Mouse (Mus musculus) inflammation-experienced regulatory T-cells, adult 16 weeks (primary cell): ENCODE results near the gene Trim3. TPM values are rescaled to one million over a fixed set of nuclear protein-coding genes. Genes with fewer than 3 reads are reported as not detected.

ENCODE experiments used
- polyA plus RNA-seq: library from polyadenylated mRNA; unstranded; fragments of 100-300 nt; shearing (Covaris generic); gene quantifications from one replicate; pipeline ENCODE4 v1.2.1, GENCODE M21; 2017

Trim3 gene
- 2.1 TPM for polyA plus RNA-seq

DNA sequence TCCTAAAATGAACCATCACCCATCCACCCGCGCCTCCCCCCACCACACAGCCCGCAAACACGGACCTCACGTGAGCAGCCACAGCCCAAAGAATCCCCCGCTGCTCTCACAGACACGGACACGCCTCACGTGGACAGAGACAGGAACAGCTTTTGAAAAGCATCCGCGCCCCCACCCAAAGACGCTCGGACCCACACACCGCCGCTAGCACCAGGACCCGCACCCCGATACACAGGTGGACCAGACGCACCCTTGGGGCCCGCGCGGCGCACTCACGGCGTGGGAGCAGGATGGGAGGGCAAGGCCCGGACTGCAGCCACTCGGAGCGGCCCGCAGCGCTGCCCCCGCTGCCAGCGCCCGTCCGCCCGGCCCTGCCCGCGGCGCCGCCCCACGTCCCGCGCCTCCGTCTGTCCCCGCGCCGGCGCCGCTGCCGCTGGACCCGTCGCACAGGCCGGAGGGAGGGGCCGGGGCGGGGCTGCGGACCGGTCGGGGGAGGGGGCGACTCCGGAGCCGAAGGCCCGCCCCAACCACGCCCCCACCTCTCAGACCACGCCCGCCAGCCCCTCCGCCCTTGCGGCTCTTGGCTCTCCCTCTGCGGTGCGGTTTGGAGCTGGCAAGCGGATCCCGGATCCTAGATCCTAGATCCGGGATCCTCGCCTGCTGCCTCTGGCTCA is at the start of gene Trim3:
Gene Trim3, minus strand, starts transcription at position 445 of the 674 bp plus-strand sequence.

DNA sequence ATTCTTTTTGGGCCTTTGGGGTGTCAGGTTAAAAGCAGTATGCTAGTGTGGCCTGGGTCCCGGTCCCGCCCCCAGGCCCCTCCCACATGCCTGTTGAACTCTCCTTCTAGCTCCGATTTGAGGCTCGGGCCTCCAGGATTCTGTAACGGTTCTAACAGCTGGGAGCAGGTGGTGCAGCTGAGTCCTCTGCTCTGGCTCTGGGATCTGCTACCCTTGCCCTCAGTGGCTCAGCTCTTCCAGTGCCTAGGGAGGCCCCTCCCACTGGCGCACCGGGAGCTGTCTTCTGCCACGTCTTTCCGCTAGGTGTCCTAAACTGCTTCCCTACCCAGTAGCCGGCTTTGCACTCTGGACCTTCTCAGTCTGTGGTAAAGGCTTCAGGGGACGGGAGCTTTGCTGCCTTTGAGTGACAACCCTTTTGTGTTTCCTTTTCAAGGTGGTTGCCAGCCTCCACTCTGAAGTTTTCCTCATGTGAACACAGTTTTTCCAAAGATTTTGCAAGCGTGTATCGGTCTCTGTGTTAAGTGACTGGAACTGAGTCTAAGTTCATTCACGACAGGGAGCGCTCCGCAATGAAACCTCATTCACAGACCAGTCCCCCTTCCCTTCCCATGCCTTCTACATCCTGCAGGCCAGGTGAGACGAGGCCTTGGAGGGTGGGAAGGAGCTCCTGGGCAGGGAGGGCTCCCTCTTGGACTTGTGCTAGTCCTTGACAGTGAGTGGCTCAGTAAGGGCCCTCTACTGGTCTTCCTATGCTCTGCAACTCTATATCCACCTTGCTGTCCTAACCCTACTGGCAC is 17.5 kb upstream of the Trim3 start, which contains the start of gene Dnhd1:
Gene Dnhd1, plus strand, starts transcription at position 189 of the 797 bp plus-strand sequence.

DNA sequence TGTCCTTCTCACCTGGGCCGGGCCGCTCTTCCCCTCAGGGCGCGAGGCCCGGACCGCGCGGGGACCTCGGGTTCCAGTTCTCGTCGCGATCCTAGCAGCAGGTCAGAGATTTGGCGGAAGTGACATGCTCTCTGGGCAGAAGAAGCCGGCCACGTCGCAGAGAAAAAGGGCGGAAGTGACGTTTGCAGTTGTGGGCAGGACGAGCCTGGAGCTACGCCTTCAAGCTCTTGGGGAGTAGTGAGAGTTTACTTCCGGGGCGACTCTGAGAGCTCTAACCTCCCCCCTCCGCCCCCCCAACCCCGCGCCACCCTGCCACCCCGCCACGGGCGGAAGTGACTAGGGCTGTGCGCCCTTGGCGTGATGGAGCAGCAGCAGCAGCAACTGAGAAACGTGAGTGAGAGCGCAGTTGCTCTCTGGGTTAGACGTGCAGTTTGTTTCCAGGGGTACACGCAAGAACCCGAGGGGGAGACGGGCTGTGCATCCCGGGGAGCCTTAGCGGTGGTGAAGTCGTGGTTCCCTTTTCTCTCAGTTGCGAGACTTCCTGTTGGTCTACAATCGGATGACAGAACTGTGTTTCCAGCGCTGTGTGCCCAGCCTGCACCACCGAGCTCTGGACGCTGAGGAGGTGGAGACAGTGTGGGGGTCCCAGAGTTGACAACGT is 7.0 kb upstream of the Trim3 start, which contains the start of the genes Arfip2 and Gm45799:
Gene Arfip2, minus strand, starts transcription at position 184 of the 661 bp plus-strand sequence.
Gene Gm45799, plus strand, starts transcription at position 320 of the 661 bp plus-strand sequence.

DNA sequence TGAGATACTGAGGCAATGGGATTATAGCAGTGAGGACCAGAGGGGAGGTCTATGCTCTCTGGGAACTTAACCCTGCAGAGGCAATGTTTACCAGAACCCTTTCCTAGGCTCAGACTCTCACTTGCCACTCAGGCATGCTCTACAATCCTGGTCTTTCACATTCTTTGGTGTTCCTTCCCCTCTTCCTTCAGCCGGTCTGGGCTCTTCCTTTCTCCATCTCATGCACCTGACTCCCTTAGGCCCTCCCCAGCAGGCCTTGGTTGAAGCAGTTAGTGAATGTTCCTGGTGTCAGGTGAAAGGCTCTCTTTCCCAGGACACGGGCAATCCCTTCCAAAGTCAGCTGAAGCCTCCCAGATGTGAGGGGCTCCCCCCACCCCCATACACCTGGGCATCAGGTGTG is 6.4 kb upstream of the Trim3 start, which contains the start of gene Timm10b:
Gene Timm10b, plus strand, starts transcription at position 301 of the 400 bp plus-strand sequence.

DNA sequence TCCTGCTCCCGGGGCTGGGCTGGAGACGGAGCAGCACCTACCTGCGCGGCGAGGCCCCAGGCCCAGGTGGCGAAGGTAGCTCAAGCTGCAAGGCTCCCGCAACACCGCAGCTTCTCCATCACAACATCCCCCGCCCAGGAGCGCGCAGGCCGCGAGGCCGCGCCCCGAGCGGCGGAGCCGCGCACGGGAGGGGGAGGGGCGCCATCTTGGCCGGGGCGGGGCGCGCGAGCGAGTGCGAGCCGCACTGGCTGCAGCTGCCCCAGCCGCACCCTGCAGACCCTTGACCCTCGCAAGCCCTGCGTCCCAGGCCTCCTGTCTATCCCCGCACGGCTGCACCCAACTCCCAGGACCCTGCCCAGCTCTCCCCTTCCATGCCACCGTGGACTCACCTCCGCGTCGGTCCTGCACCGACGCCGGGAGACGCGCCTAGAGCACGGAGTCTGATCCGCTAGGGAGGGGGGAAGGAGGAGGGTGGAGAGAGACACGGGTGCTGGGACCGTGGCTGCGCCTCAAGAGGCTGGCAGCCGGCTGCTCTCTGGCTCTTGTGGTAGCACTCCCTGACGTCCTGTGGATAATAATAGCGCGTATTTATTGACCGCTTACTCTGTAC is 52.2 kb downstream of the Trim3 start, which contains the start of gene Apbb1:
Gene Apbb1, minus strand, starts transcription at position 560 of the 610 bp plus-strand sequence.

Other genes starting within 250 kb of the Trim3 start
- gene Fam160a2, start 233.5 kb downstream of the Trim3 start, polyA plus RNA-seq, result 49.0 TPM
- not detected for gene Cnga4, start 229.0 kb downstream of the Trim3 start, polyA plus RNA-seq
- not detected for gene Cckbr, start 207.8 kb downstream of the Trim3 start, polyA plus RNA-seq
- not detected for gene Cavin3, start 151.3 kb downstream of the Trim3 start, polyA plus RNA-seq
- gene Smpd1, start 79.2 kb downstream of the Trim3 start, polyA plus RNA-seq, result 46.6 TPM
- gene Apbb1, start 51.9 kb downstream of the Trim3 start, polyA plus RNA-seq, result 11.6 TPM
- not detected for gene Hpx, start 33.4 kb downstream of the Trim3 start, polyA plus RNA-seq
- gene Timm10b, start 6.5 kb upstream of the Trim3 start, polyA plus RNA-seq, result 209 TPM
- gene Arfip2, start 6.8 kb upstream of the Trim3 start, polyA plus RNA-seq, result 25.8 TPM
- 8.0 TPM for gene Gm45799, start 7.0 kb upstream of the Trim3 start, polyA plus RNA-seq
- gene Dnhd1, start 17.3 kb upstream of the Trim3 start, polyA plus RNA-seq, result 2.4 TPM
- gene Ilk, start 103.0 kb upstream of the Trim3 start, polyA plus RNA-seq, result 230 TPM
- gene Rrp8, start 103.8 kb upstream of the Trim3 start, polyA plus RNA-seq, result 40.5 TPM
- gene Taf10, start 110.8 kb upstream of the Trim3 start, polyA plus RNA-seq, result 20.5 TPM
- gene Tpp1, start 118.7 kb upstream of the Trim3 start, polyA plus RNA-seq, result 138 TPM
- not detected for gene Dchs1, start 154.1 kb upstream of the Trim3 start, polyA plus RNA-seq
- gene Mrpl17, start 177.5 kb upstream of the Trim3 start, polyA plus RNA-seq, result 145 TPM